Mouse (Mus musculus) embryonic stem cell, embryonic (primary cell): ENCODE measurements around the gene Lmbr1l.

Source experiments
- CTCF ChIA-PET, 4 experiments: fragments of 300-600 bp in 2 of 4; fragments of 350-600 bp in 2 of 4; sonication (Branson Sonifier 250); formaldehyde crosslinking; loops; one replicate each; lab custom pipeline; 2022; ENCODE audit warnings: inconsistent platforms in 2 of 4; lab: Charles Lee
- POLR2A ChIA-PET, 4 experiments: fragments of 300-600 bp in 2 of 4; fragments of 350-600 bp in 2 of 4; sonication (Branson Sonifier 250); formaldehyde crosslinking; loops; one replicate each; lab custom pipeline; 2022; ENCODE audit warnings: antibody characterized with exemption in 4 of 4, inconsistent platforms in 1 of 4; lab: Charles Lee

The Lmbr1l gene

DNA sequence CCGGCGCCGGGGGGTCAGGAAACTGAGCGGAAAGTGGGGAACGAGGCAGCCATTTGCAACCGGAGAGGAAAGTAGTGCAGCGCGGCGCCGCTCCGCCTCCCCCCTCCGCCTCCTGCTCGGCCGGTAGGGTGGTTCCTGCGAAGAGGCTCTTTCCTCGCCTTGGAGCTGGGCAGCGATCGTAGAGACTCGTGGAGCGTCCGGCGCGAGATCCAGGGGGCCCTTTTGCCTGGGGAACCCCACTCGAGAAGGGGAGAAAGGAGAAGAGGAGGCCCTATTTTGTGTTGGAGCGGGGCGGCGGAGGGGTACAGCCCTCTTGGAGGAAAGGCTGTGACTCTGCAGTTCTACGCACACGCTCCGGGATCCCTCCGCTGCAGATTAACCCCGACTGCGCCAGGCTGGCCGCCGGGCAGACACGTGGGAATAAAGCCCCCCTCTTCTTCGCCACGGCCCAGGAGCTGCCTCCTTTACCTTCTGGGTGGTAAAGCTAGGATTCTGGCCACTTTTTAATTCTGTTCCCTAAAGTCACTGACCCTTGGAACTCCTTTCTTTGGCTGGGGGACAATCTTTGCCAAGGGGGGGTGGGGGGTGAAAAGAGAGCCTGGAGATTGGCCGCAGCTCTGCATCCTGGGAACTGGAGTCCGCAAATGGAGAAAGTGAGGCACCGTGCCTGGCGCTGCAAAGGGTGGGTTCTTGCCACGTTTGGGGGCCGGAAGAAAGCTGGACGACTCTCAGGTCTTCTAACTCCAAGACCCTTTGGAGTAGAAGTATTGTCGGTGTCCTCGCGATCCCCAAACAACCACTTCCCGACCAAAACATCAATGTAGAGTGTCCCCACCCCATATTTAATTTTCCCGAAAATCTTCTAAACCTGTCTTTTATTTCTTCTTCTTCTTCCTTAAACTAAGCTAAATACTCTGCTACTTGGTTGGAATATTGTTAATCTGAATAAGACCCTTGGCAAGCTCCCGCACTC, 45.8 kb downstream of the Lmbr1l start:
- POLR2A ChIA-PET, result interaction anchor here (0.6 to 4.1 kb wide), 74 partner anchors 9 to 479 kb away, joined by 3 to 28 read pairs (median 4); partner anchors contain the start of genes Prkag1 (in 2 of the 4), Tuba1b (in 2 of the 4), Tuba1c (in 2 of the 4) and Arf3 (in 1 of the 4)

GRCm38 (mm10) chr15:98871070-98871915, 46.7 kb downstream of the Lmbr1l start, which contains the start of gene Kmt2d:
Gene Kmt2d (minus strand): TSS chr15:98871204.
- POLR2A ChIA-PET, result interaction anchor here in 3 of 4 experiments (0.6 to 4.1 kb wide), 35 partner anchors 9 to 255 kb away, joined by 3 to 28 read pairs (median 6); partner anchors contain the start of genes Prkag1 (in 2 of the 3), Tuba1b (in 2 of the 3), Arf3 (in 1 of the 3) and Gm49450 (in 1 of the 3)

More for the DNA sequence above, 45.8 kb downstream of the Lmbr1l start:
- CTCF ChIA-PET, result interaction anchor here in 3 of 4 experiments (0.6 to 2.5 kb wide), 8 partner anchors 9 to 240 kb away, joined by 3 to 13 read pairs (median 3); partner anchors contain the start of gene Prkag1 (in 1 of the 3)

GRCm38 (mm10) chr15:98870179-98871069, 47.6 kb downstream of the Lmbr1l start:
- POLR2A ChIA-PET, result interaction anchor here in 3 of 4 experiments (0.5 to 4.1 kb wide), 21 partner anchors 9 to 243 kb away, joined by 3 to 28 read pairs (median 3); partner anchors contain the start of genes Prkag1 (in 1 of the 3), Tuba1b (in 1 of the 3) and Tuba1c (in 1 of the 3)
- CTCF ChIA-PET, result interaction anchor here in 1 of 4 experiments (0.8 kb wide), 1 partner anchor 154 kb away, joined by 3 read pairs; no protein-coding TSS in a partner anchor

More at GRCm38 (mm10) chr15:98871070-98871915, 46.7 kb downstream of the Lmbr1l start, which contains the start of gene Kmt2d:
- CTCF ChIA-PET, result interaction anchor here in 2 of 4 experiments (0.8 to 2.5 kb wide), 6 partner anchors 10 to 239 kb away, joined by 3 to 13 read pairs (median 4); partner anchors contain the start of gene Prkag1 (in 1 of the 2)

DNA sequence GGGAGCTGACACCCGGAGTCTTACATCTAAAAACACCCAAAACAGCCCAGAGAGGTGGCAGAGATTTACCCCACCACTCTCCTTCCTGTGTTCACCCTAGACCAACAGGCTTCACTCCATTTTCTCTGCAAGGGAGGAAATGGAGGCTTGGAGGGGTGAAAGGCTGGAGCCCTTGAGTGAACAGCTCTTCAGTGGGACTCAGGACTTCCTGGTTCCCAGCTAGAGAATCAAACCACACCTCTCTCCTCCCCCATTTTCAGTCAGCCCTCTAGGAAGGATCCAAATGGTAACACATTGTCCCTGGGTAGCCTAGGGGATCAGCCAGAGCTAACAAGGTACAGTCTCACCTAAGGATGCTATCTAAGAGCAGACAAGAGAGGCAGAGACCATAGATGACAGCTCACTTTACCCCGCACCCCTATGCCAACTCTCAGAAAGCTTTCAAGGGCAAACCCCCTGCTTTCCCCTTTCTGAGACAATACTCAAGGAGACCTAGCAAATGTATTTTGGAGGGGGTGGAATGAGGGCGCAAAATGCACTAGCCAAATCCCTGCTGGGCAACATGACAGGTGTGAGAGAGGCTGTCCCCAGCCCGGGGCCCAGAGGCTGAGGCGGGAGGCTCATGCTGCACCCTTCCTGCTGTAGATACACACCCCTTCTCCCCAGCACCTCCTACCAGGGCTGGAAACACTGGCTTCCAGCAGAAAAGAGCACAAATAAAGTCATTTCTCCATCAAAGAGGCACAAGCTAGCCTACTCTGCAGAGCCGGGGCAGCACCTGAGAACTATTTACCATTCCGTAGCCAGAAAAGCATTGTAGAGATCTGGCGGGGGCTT, 48.5 kb downstream of the Lmbr1l start:
- ChIA-PET CTCF (interaction anchor here (0.6 to 1.0 kb wide), 5 partner anchors 8 to 160 kb away, joined by 3 to 11 read pairs (median 4); no protein-coding TSS in a partner anchor), POLR2A (interaction anchor here in 3 of 4 experiments (0.5 to 4.1 kb wide), 30 partner anchors 9 to 242 kb away, joined by 3 to 28 read pairs (median 4); partner anchors contain the start of genes Prkag1 (in 2 of the 3), Tuba1b (in 1 of the 3) and Tuba1c (in 1 of the 3))

DNA sequence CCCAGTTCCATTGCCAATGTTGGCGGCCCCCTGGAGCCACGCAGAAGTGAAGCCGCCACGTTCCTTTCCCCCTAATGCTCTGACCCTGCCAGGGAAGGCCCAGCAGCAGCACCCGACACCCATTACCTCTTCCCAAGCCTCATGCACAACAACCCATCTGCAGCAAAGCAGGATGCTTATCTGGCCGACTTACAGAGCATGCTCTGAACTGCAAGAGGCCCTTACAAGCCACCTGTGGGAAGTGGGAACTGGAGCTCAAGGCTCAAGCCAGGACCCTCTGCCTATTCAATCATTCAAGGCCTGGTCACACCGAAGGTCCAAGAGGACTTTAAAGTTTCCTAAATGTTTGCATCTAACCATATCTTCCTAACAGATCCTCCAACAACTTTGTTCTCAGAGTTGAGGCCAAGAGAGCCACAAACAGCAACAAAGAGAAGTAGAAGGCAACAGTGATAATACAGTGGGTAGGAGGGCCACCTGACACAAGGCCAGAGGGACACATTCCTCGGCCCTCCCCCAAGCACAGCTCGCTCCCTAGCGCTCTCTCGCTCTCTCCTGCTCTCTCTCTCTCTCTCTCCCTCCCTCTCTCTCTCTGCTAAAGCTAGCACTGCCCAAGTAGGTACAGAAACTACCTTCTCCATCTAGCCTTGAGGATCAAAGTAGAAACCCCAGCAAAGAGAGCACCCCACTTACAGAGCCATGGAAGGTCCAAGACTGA, 49.5 kb downstream of the Lmbr1l start:
- POLR2A ChIA-PET, result interaction anchor here in 3 of 4 experiments (0.7 to 2.5 kb wide), 16 partner anchors 11 to 142 kb away, joined by 3 to 12 read pairs (median 4); partner anchors contain the start of genes Prkag1 (in 2 of the 3) and Tuba1b (in 1 of the 3)
- CTCF ChIA-PET, result interaction anchor here in 3 of 4 experiments (0.6 to 1.4 kb wide), 5 partner anchors 9 to 161 kb away, joined by 3 to 11 read pairs (median 4); no protein-coding TSS in a partner anchor

DNA sequence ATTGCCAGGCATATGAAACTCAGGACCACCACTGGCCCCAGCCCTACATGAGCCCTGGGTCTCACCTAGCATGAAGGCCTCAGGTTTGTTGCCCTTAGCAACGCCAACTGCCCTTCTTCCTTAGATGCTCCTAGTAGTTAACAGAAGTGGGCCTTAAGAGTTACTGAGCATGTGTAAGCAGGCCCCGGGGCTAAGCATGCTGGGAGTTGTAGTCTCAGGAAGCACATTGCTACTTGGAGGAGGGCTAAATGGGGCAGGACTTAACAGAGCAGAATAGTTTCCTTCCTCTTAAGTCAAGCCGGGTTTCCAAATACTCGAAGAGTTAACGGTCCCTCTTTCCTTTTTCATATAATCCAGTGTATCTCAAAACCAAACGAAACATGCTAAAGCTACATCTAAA, 50.7 kb downstream of the Lmbr1l start:
- POLR2A ChIA-PET, result interaction anchor here in 1 of 4 experiments (1.2 to 1.7 kb wide), 2 partner anchors 10 to 38 kb away, joined by 3 to 5 read pairs; no protein-coding TSS in a partner anchor
- CTCF ChIA-PET, result interaction anchor here in 1 of 4 experiments (1.4 kb wide), 1 partner anchor 25 kb away, joined by 4 read pairs; no protein-coding TSS in a partner anchor

GRCm38 (mm10) chr15:98866501-98866900, 51.5 kb downstream of the Lmbr1l start:
- POLR2A ChIA-PET, result interaction anchor here in 2 of 4 experiments (0.7 to 1.6 kb wide), 3 partner anchors 17 to 36 kb away, joined by 3 to 4 read pairs (median 3); partner anchors contain the start of gene Prkag1 (in 1 of the 2)
- CTCF ChIA-PET, result no interaction called here

DNA sequence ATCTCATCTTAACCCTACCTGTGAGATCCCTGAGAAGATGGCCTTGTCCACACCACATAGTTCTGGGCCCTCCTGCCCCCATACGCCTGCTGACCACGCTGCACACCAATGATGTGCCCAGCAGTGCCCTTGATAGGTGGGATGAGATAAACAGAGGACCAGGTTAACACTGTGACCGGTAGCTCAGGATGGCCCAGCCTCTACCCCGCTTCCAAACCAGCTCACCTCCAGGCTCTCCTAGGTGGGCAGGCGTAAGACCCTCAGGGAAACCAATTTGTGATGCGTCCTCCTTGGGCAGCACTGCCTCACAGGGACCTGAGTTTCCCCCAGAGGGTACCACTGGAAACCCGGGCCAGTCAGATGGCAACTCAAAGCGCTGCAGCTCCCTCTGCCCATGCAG, 52.3 kb downstream of the Lmbr1l start:
- ChIA-PET POLR2A (interaction anchor here in 2 of 4 experiments (0.6 to 1.7 kb wide), 4 partner anchors 12 to 209 kb away, joined by 3 to 5 read pairs (median 4); partner anchors contain the start of gene Prkag1 (in 1 of the 2)), CTCF (no interaction called here)

DNA sequence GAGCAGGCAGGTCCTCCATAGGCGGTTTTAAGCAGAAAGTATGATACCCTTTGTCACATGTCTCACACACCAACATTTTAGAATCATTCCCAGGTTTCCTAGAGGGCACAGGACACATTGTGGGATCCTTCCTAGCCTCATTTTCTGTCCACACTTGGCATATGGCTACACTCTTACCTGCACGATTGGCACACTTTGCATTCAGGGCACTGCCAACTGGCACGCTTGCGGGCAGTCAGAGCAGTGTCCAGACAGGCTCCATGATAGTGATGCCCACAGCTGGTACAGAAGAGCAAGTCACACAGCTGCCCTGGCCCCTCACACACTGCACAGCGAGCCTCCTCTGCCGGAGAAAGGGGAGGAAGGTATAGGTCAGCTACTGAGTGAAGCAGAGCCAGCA, 53.1 kb downstream of the Lmbr1l start:
- CTCF ChIA-PET, result interaction anchor here in 1 of 4 experiments (0.6 kb wide), 1 partner anchor 42 kb away, joined by 3 read pairs; no protein-coding TSS in a partner anchor
- POLR2A ChIA-PET, result interaction anchor here in 3 of 4 experiments (0.7 to 1.7 kb wide), 7 partner anchors 11 to 333 kb away, joined by 3 to 6 read pairs (median 4); partner anchors contain the start of gene Tuba1b (in 1 of the 3)

DNA sequence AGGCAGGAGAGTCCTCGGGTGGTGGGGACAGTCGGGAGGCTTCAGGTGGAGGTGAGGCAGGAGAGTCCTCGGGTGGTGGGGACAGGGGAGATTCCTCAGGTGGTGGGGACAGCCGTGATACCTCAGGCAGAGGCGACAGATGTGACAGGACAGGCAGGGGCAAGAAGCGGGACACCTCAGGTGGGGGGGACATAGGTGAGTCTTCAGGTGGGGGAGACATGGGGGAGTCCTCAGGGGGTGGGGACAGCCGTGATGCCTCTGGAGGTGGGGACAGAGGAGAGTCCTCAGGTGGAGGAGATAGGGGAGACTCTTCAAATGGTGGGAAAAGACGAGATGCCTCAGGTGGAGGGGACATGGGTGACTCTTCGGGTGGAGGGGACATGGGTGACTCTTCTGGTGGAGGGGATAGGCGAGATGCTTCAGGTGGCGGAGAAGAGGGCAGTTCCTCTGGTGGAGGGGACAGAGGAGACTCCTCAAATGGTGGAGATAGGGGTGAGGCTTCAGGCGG, 54.5 kb downstream of the Lmbr1l start:
- CTCF ChIA-PET, result no interaction called here
- POLR2A ChIA-PET, result interaction anchor here in 2 of 4 experiments (1.3 to 1.7 kb wide), 2 partner anchors 10 to 71 kb away, joined by 4 to 5 read pairs; partner anchors contain the start of gene Tuba1b (in 1 of the 2)

DNA sequence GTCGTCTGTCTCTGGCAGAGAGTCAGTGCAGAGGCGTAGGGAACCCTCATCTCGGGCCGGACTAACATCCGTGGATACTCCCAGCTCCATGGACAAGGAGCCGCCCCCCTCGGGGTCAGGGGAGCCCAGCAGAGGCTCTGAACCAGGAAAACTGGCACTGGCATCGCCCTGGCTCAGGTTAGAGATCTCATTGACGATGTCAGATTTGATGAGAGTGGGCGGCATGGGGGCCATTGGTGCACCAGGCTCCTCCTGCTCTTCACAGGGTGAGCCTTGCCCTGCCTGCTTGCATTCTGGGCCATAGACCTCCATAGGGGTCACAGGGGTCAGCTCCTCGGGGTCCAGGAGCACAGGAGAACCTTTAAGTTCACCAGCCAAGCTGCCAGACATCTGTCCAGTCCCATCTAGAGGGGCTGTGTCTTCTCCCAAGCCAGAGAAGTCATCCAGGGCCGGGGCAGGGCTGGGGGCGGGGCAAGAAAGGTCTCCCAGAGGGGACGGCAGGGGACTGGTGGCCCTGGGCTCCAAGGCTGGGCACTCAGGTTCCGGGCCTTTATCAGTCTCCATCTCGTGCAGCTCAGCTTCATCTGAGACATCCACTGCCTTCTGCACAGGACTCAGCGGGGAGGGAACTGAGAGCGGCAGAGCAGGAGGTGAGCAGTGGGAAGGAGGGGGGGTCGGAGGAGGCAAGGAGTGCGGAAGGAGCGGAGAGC, 56.2 kb downstream of the Lmbr1l start:
- CTCF ChIA-PET, result interaction anchor here in 1 of 4 experiments (1.0 kb wide), 1 partner anchor 15 kb away, joined by 3 read pairs; no protein-coding TSS in a partner anchor

GRCm38 (mm10) chr15:98860921-98861320, 57.1 kb downstream of the Lmbr1l start:
- CTCF ChIA-PET, result interaction anchor here in 2 of 4 experiments (0.6 to 1.1 kb wide), 2 partner anchors 16 to 38 kb away, joined by 3 to 7 read pairs; no protein-coding TSS in a partner anchor
- POLR2A ChIA-PET, result interaction anchor here in 3 of 4 experiments (0.6 to 6.5 kb wide), 13 partner anchors 9 to 170 kb away, joined by 3 to 45 read pairs (median 3); partner anchors contain the start of genes Prkag1 (in 1 of the 3) and Tuba1c (in 1 of the 3)

More for the DNA sequence above, 56.2 kb downstream of the Lmbr1l start:
- POLR2A ChIA-PET, result interaction anchor here in 2 of 4 experiments (0.6 to 6.5 kb wide), 13 partner anchors 8 to 171 kb away, joined by 3 to 45 read pairs (median 4); partner anchors contain the start of genes Prkag1 (in 2 of the 2) and Tuba1c (in 1 of the 2)
